Mouse (Mus musculus) liver, adult 2 months (tissue): ENCODE measurements around the gene Ccn1.

ENCODE experiments used
- CTCF ChIP-seq: fragments of 200-500 bp; IDR thresholded peaks from 2 replicates; pipeline ENCODE4 v1.5.1; 2011; ENCODE audit warnings: low read depth, low read length, control low read depth
- POLR2A ChIP-seq: fragments of 200-500 bp; IDR thresholded peaks from 2 replicates; pipeline ENCODE4 v1.6.1; 2011; ENCODE audit warnings: low read length, control low read depth; ENCODE audit not compliant: insufficient read depth; ENCODE audit errors: extremely low read depth

GRCm38 (mm10) chr3:145605437-145606123, 44.2 kb downstream of the Ccn1 start:
- TF ChIP-seq CTCF (no peak), POLR2A (no peak)
